Mouse (Mus musculus): ENCODE results near the gene Fdxacb1.

GRCm38 (mm10) chr9:50809146-50809545 lies 41.1 kb downstream of the Fdxacb1 start:
- TF ChIP-seq POLR2A (IDR thresholded peaks at IDR 0.05; ENCODE audit: borderline replicate concordance, insufficient read depth, low read length) (no peak), CTCF (IDR thresholded peaks at IDR 0.05; ENCODE audit: borderline replicate concordance, insufficient read depth, low read depth, low read length) (no peak)

All from cerebellum, adult 2 months (tissue).